Mouse (Mus musculus) layer of hippocampus, adult 2 months (tissue): ENCODE data around the gene Lrrc15. TPM values are rescaled to one million over a fixed set of nuclear protein-coding genes. Genes with fewer than 3 reads are reported as not detected.

Source experiments
- DNase-seq, 2 experiments: peaks; one replicate each; pipeline ENCODE4 v3.0.0; 2022; ENCODE audit warnings: low spot score in 2 of 2
- H3K27ac ChIP-seq: fragments of 200-600 bp; 2 replicates; pipeline ENCODE4 v1.8.1; 2022
- H3K4me3 ChIP-seq: fragments of 200-600 bp; 2 replicates; pipeline ENCODE4 v1.8.1; 2022; ENCODE audit warnings: mild to moderate bottlenecking
- CTCF ChIP-seq: fragments of 200-600 bp; conservative IDR thresholded peaks from 2 replicates; pipeline ENCODE4 v1.8.1; 2022; ENCODE audit warnings: antibody characterized with exemption, mild to moderate bottlenecking, moderate library complexity
- long read RNA-seq, 2 experiments: library from polyadenylated mRNA; stranded (forward); transcript quantifications; one replicate each; pipeline ENCODE4 v2.0.0; 2021; ENCODE audit warnings: borderline mapping rate in 2 of 2
- total RNA-seq, 2 experiments: library from RNA; stranded (reverse); gene quantifications; 2 replicates each; pipeline ENCODE4 v1.2.3; 2021

Gene Lrrc15
- under 1 TPM in 1 of 2 experiments, not detected in 1; 0.10 TPM for total RNA-seq
- long read RNA-seq, experiment 1 = 0 reads
- long read RNA-seq, experiment 2, partial matches to known transcripts = 0 of 1 reads
- long read RNA-seq, experiment 2, other reads (novel, unspliced or antisense) = 1 of 1 reads

DNA sequence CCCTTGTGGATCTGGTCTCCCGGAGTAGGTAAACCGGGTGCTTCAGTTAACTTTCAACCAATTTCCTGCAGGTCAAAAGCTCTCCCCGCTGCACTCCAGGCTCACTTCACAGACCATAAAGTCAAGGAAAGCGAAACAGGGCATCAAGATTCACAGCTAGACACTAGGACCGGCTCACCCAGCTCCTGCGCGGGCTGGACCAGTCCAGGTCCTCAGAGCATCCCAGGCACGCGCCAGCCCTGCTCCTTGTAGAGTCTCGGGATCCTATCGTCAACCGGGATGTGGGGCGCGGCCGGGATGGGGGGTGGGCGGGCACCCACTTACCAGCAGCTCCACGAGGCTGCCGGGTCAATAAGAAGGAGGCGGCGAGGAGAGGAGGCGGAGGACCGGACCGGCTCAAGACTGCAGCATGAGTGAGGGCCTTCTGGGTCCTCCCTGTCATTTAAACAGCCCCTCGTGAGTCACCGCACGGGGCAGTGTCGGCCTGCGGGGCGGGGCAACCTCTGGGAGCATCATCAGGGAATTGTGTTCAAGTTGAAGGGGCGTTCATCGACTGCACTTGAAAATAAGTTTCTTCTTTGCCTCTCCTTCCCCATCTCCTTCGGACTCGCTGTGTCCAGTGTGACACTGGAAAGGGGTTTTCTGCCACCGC is at the start of gene Lrrc15:
TSS of gene Lrrc15 (minus strand) at position 413 of the 652 bp plus-strand sequence.
- peak; percentile 34 for TF ChIP-seq CTCF
- H3K27ac ChIP-seq = no peak within 1 kb of the TSS
- H3K4me3 ChIP-seq = peak within 1 kb of the TSS; percentile 23; the same call in 1 of the 2 replicates
- no peak for DNase-seq

DNA sequence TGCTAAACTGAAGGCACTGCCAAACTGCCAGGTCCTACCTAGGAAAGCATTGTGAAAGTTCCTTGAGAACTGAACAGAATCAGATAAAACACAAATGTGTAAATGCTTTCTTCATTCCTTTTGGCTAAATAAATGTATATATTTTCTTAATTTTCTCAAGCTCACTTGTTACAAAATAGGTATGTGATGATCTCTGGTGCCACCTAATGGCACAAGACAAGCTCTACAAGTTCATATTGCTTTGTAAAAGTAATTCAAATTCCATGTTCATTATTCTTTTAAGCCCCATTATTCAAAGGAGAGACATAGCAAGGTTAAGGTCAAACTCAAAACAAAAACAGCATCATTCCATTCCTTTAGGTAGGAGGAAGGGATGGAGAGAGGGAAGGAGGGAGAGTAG is 31.2 kb upstream of the Lrrc15 start:
- DNase-seq = peak in 1 of 2 experiments; percentile 30
- no peak overlapping the region for H3K27ac ChIP-seq
- peak; percentile 86 for TF ChIP-seq CTCF
- no peak overlapping the region for H3K4me3 ChIP-seq

DNA sequence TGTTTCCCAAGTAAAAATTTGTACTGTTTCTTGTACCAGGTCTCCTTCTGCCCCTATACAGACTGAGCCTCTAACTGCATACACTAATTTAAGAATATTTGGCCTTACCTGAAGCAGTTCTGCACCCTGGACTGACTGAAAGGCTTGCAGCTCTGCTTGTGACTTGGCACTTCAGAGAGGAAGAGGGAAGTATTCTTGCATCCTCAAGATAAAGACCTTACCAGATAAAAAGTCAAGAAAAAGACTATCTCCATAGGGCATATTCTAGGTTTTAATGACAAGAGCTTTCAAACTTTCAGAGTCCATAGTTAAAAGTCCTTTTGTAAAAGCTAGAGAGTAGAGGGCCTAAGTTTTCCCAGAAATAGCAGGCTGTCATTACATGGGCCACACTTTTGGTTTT is 27.6 kb upstream of the Lrrc15 start, which contains the start of gene Gp5:
TSS of gene Gp5 (minus strand) at position 133 of the 400 bp plus-strand sequence.
- TF ChIP-seq CTCF = no peak
- Histone ChIP-seq H3K4me3 (peak within 1 kb of the TSS; percentile 69), H3K27ac (0 out of 2 replicates have a peak within 1 kb of the TSS, but pooled peaks have one; percentile 63)
- no peak for DNase-seq

DNA sequence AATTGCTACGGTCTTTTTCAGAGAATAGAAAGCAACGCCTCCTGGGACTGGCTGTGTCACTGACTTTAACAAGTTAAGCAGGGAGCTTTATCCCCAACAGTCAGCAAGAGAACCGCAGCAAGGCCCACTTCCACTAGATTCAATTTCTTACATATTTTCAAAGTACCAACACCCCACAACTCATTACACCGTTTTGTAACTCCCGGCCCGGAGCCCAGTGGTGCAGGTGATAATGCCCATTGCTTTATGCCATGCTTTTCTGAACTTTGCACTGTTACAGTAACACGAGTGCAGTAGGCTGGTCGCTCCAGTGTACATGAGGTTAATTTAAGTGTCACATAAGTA is 27.1 kb upstream of the Lrrc15 start:
- TF ChIP-seq CTCF = no peak

DNA sequence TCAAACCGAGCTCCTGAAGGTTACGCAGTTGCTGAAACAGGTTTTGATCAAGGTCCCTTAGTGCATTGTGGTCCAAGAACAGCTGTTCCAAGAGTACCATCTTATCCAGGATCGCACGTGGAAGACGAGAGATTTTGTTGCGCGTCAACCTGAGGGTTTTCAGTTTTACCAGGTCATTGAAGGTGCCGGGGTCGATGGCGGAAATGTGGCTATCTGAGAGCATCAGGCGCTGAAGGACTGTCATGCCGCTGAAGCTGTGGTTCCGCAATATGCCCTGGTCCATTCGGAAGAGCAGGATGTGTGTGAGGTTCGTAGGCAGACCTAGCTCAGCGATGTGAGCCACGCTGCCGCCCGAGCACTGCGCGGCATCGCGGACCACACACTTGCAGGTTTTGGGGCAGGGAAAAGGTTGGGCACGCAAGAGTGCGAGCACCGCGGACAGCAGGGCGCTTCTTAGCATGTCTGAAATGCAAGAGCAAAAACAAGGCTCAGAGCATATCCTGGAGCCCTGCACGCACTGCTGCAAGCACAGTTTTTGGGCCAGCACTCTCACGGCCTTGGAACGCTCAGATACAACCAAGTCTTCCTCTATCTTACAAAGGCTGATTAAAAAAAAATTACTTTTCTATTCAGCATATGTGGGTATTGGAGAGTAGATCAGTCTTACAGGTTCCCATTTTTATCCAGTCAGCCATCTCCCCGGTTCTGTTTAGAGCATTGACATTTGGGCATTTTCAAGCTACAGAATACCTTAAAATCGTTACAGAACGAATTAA is 26.5 kb upstream of the Lrrc15 start:
- no peak for DNase-seq
- peak overlapping the region; percentile 63 for H3K27ac ChIP-seq
- peak overlapping the region; percentile 69 for H3K4me3 ChIP-seq
- TF ChIP-seq CTCF = no peak

More for the DNA sequence above, 27.1 kb upstream of the Lrrc15 start:
- no peak for DNase-seq
- H3K27ac ChIP-seq = no peak overlapping the region
- no peak overlapping the region for H3K4me3 ChIP-seq

DNA sequence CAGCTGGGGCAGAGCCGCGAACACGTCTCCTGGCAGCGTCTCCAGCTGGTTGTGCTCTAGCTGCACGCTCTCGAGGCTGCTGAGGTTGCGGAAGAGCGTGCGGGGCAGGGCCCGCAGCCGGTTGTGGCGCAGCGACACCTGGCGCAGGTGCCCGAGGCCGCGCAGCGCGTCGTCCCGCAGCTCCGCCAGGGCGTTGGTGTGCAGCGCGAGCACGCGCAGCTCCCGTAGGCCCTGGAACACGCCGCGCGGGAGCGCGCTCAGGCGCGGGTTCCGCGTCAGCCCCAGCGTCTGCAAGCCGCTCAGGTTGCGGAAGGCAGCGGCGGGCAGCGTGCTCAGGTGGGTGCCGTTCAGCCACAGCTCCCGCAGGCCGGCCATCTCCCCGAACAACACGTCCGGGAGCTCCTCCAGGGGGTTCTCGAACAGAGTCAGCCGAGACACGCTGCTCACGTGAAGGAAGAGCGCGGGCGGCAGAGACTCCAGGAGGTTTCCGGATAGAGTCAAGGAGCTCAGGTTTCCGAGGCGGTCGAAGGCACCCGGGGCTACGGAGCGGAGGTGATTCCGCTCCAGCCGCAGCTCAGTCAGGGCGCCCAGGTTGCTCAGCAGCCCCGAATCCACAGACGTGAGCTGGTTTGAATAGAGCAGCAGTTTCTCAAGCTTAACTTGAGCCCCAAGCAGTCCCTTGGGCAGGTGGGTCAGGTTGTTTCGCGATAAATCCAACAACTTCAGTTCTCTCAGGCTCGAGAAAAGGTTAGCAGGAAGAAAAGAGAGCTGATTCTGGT is 25.7 kb upstream of the Lrrc15 start:
- peak; percentile 49 to 70 for DNase-seq
- 0 out of 2 replicates have a peak, but pooled peaks have one; percentile 12 for TF ChIP-seq CTCF
- Histone ChIP-seq H3K4me3 (peak overlapping the region; percentile 69), H3K27ac (peak overlapping the region; percentile 63)

DNA sequence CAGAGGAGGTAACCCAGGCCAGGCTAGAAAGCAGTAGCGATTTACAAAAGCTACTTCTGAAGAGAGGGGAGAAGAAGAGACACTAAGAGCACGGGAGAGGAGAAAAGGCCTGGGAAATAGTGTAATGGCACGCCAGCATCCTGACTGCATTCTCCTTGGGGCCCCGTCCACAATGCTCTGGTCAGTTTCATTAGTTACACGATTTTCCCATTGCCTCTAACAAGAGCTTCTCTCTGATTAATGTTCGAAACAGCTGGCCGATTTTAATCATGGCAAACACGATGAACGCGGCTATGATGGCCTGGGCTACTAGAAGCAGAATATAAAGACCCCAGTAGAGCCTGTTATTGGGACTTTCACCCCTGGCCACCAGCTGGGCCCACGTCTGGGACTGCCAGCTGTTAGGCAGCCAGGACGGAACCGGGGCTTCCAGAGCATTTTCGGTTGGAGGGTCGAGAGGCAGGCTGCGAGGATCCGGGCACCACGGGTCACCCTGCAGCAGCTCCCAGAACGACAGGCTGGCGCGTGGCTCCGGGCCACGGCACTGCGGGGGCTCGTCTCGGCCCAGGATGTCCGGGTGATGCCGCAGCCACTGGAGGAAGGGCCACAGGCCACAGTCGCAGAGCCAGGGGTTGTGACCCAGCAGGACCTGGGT is 25.0 kb upstream of the Lrrc15 start:
- Histone ChIP-seq H3K4me3 (peak overlapping the region; percentile 69), H3K27ac (peak overlapping the region; percentile 63)
- TF ChIP-seq CTCF = no peak
- no peak for DNase-seq

DNA sequence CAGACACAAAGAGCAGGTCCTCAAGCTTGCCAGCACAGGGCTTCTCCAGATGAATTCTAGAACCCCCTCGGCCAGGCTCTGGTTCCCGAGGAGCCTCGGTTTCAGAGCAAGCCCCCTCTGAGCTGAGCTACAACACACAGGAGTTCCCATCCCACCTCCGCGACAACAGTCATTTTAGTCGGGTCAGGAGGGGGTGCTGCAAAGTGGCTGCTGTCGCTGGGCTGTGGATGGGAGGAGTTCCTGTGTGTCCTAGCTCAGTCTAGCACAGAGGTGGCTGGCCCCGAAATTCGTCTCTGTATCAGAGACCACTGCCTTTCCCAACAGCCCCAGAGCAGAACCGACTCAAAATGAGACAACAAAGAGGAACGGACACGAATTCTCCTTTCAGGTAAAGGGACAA is 24.2 kb upstream of the Lrrc15 start:
- no peak for TF ChIP-seq CTCF
- no peak for DNase-seq

DNA sequence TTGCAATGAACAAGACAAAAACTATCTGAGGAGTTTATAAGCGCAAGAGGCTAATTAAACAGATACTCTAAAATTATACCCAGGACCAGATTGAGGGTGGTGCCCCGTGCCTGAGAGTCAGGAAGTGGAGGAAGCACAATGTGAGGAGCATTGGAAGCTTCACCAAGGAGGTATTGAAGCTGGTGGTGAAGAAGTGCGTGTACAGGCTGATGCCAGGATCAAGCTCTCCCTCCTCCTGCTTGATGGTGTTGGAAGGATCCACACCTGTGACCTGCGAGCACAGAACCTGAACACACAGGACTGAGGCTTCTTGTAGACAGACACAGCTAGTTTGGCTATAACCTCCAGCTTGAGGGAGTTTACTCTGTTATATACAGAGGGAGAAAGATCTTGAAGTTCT is 23.0 kb upstream of the Lrrc15 start:
- TF ChIP-seq CTCF = no peak
- no peak overlapping the region for H3K4me3 ChIP-seq
- DNase-seq = no peak
- no peak overlapping the region for H3K27ac ChIP-seq

More for the DNA sequence above, 24.2 kb upstream of the Lrrc15 start:
- Histone ChIP-seq H3K27ac (no peak overlapping the region), H3K4me3 (no peak overlapping the region)

DNA sequence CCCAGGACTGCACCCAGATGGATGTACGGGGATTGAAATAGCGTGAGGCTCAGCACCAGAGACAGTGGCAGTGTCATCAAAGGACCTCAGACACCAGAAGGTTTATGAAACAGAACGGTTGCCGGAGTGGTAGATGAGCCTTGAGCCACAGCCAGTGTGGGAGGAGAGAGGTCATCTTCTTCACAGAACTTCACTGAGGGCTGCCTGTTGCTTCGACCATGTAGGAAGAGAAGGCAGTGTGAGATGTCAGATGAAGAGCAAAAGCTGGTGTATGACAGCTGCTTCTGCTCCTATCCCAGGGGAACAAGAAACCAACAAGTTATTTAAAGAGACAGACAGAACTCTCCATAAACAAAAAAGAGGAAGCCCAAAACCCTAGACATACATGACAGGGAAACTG is 21.2 kb upstream of the Lrrc15 start:
- DNase-seq = peak in 1 of 2 experiments; percentile 3
- TF ChIP-seq CTCF = no peak
- Histone ChIP-seq H3K27ac (no peak overlapping the region), H3K4me3 (no peak overlapping the region)

DNA sequence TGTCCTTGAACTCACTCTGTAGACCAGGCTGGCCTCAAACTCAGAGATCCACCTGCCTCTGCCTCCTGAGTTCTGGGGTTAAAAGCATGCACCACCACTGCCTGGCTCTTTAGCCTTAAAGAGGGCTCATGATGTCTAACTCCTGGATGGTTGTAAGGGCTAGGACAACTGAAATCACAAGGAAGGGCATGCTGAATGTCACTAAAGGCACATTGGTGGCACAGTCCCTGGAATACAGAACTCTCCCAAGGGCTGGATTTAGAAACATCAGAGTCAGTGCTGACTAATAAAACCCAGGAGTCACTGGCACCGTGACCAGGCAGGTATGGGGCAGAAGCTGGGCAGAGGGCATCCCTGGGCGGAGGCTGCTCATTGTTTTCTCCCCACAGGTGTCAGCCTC is 20.4 kb upstream of the Lrrc15 start:
- TF ChIP-seq CTCF = no peak
- no peak overlapping the region for H3K4me3 ChIP-seq
- peak in 1 of 2 experiments; percentile 3 for DNase-seq
- H3K27ac ChIP-seq = no peak overlapping the region

DNA sequence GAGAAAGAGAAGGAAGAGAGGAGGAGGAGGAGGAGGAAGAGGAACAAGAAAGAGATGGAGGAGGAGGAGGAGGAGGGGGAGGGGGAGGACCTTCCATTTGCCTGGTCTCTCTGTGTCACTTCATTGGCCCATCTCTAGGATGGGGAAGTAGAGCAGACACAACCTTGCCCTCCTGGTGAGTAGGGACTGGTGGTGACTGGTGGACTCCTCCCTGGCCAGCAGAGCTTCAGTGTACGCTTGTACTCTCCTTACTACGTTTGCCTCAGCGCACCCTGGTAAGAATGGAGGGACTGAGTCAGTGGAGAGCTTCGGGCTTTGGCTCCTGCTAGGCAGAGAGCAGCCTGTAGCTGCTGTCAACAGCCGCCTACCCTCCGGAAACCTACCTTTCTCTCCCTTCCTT is 19.6 kb upstream of the Lrrc15 start:
- TF ChIP-seq CTCF = no peak
- DNase-seq = peak in 1 of 2 experiments; percentile 5
- no peak overlapping the region for H3K27ac ChIP-seq
- H3K4me3 ChIP-seq = no peak overlapping the region
